Mouse (Mus musculus) embryonic fibroblast, embryonic 13.5 days (primary cell): Measurements from ENCODE around the gene Zc3h12d. TPM values are rescaled to one million over a fixed set of nuclear protein-coding genes. Genes with fewer than 3 reads are reported as not detected.
"Not testable (repeated sequence)": the region's sequence is repeated elsewhere in the genome, so short reads cannot be mapped to it uniquely, and the experiment has no call there.

Source experiments
- H3K27ac ChIP-seq: 2 replicates; pipeline ENCODE4 v1.5.1; 2012; ENCODE audit warnings: low read length, control low read depth, inconsistent platforms; ENCODE audit not compliant: insufficient read depth
- H3K4me1 ChIP-seq: 2 replicates; pipeline ENCODE4 v1.6.1; 2011; ENCODE audit warnings: low read length; ENCODE audit not compliant: control insufficient read depth, insufficient read depth
- H3K4me3 ChIP-seq: 2 replicates; pipeline ENCODE4 v1.5.1; 2011; ENCODE audit warnings: mild to moderate bottlenecking, control low read depth, low read length; ENCODE audit not compliant: insufficient read depth
- CTCF ChIP-seq: IDR thresholded peaks from 2 replicates; pipeline ENCODE4 v1.5.1; 2011; ENCODE audit warnings: mild to moderate bottlenecking, control low read depth, low read length, moderate library complexity, borderline replicate concordance; ENCODE audit not compliant: insufficient read depth
- POLR2A ChIP-seq: IDR thresholded peaks from 2 replicates; pipeline ENCODE4 v1.6.1; 2011; ENCODE audit warnings: low read depth, mild to moderate bottlenecking, control low read depth, low read length, moderate library complexity
- polyA plus RNA-seq: library from polyadenylated mRNA; stranded (reverse); fragments of >200 nt; gene quantifications from 2 replicates; pipeline ENCODE4 v1.2.4, GENCODE M21; 2011; ENCODE audit warnings: low read depth; ENCODE audit not compliant: missing spikeins, insufficient read length

The Zc3h12d gene
- polyA plus RNA-seq, 1 experiment, result not detected

DNA sequence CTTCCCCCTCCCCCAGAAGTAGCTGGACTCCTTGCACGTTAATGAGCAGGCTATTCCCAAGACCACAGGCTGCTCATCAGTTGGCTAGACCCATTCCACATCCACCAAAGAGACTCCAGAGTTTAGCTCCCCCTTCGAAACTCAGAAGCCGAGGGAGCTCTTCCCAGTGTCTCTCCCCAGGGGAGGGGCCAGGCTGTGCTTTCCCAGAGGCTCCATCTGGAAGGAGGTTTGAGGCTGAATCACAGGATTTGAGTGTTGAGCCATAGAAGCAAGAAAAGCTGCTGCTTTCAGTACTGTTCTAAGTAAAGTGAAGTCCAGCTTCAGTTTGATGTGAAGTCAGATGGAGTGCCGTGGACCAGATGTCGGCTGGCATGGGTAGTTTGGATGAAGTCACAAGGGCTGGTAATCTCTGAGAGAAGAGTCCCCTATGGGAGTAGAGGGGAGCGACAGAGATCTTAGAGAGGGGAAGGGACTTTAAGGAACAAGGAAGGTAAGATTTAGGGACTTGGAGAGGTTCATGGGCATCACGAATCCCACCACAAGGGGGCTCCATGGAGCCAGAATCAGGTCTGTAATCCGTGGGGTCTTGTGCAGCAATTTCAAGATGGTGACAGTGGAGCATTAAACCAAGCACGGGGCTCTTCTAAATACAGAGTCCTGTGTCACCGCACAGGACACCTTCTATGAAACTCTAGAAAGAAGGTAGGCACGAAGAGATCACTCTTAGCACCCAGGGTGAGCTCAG, 38.5 kb downstream of the Zc3h12d start:
- Histone ChIP-seq H3K4me1 (no peaks in the 10 kb centered on the region), H3K27ac (no peak overlapping the region), H3K4me3 (no peak overlapping the region)
- TF ChIP-seq POLR2A (no peak), CTCF (peak; percentile 16; the same call in 1 of the 2 replicates)

GRCm38 (mm10) chr10:7871381-7872020, 39.2 kb downstream of the Zc3h12d start:
- no peak for TF ChIP-seq POLR2A
- no peak for TF ChIP-seq CTCF
- no peak overlapping the region for H3K27ac ChIP-seq
- H3K4me1 ChIP-seq, result no peaks in the 10 kb centered on the region
- H3K4me3 ChIP-seq, result no peak overlapping the region

- no peak for TF ChIP-seq POLR2A
- no peak for TF ChIP-seq CTCF
- H3K4me1 ChIP-seq, result no peaks in the 10 kb centered on the region
Measured at GRCm38 (mm10) chr10:7874194-7874593, 41.9 kb downstream of the Zc3h12d start.

GRCm38 (mm10) chr10:7880283-7880682, 48.0 kb downstream of the Zc3h12d start:
- not testable (repeated sequence) for H3K27ac ChIP-seq, H3K4me3 ChIP-seq

More at GRCm38 (mm10) chr10:7874194-7874593, 41.9 kb downstream of the Zc3h12d start:
- no peak overlapping the region for H3K4me3 ChIP-seq
- no peak overlapping the region for H3K27ac ChIP-seq

GRCm38 (mm10) chr10:7881971-7882370, 49.7 kb downstream of the Zc3h12d start:
- H3K4me3 ChIP-seq, result no peak overlapping the region
- H3K27ac ChIP-seq, result no peak overlapping the region
- TF ChIP-seq POLR2A, result no peak
- TF ChIP-seq CTCF, result no peak
- H3K4me1 ChIP-seq, result no peaks in the 10 kb centered on the region

More at GRCm38 (mm10) chr10:7880283-7880682, 48.0 kb downstream of the Zc3h12d start:
- H3K4me1 ChIP-seq, result not testable (repeated sequence)

DNA sequence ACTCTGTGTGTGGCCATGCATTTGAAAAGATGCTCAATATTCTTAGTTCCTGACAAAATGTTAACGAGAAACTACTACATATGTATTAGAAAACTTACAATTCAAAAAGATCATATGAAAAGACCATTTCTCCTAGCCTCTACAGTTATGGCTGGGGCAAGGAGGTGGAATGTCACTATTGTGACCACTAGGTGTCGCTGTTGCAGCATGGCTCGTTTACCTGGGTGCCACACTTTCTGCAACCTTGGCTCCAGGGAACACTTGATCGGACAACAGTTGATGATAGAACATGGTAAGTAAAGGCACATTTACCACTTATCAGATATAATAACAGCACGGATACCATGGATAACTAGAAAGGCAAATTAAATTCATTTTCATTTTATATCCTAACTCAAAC, 51.3 kb downstream of the Zc3h12d start:
- TF ChIP-seq POLR2A, result no peak
- peak; percentile 99 for TF ChIP-seq CTCF
- Histone ChIP-seq H3K4me3 (no peak overlapping the region), H3K27ac (no peak overlapping the region), H3K4me1 (no peaks in the 10 kb centered on the region)

DNA sequence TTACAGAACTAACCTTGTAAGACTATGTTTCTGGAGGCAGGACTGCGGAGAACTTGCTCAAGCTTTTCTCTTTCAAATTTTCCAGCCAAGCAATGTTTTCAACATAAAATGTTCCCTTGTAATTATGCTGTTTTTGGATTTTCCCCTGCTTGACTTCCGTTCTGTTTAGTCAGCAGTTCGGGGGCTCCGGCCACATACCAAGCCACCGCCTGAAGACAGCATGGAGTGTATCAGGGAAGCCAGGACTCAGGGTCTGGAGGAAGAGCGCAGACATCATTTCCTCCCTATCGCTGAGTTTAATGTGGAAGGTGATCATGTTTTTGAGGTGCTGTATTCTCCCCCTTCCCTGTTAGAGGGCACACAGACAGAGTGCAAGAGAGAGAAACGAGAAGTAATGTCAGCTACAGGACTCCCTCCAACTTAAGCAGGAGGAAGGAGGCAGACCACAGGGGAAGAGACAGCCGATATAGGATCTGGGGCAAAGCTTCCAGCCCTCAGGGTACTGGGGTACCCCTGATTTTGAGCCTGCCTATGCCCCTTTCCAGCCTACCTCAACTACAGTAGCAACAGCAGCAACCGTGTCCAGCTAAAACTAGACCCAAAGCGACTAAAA, 56.1 kb downstream of the Zc3h12d start:
- TF ChIP-seq POLR2A (no peak), CTCF (no peak)
- Histone ChIP-seq H3K27ac (no peak overlapping the region), H3K4me3 (no peak overlapping the region), H3K4me1 (no peaks in the 10 kb centered on the region)

GRCm38 (mm10) chr10:7900719-7901627, 68.7 kb downstream of the Zc3h12d start:
- Histone ChIP-seq H3K4me1 (no peaks in the 10 kb centered on the region), H3K27ac (no peak overlapping the region), H3K4me3 (no peak overlapping the region)
- TF ChIP-seq POLR2A, result no peak
- TF ChIP-seq CTCF, result no peak

DNA sequence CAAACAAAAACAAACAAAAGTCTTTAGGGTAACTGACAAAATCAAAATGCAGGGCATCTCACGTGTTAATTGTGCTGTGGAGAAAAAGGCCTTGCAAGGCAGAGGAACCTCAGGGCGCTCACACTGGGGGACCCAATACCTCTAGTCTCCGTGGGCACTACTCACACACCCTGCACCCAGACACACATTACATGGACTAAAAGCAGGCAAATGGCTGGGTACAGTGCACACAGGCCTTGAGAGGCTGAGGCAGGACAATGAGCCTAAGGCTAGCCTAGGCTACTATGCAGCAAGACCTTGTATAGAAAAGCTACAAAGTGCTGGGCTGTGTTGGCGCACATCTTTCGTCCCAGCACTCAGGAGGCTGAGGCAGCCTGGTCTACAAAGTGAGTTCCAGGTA, 71.9 kb downstream of the Zc3h12d start:
- H3K27ac ChIP-seq, result no peak overlapping the region
- no peak for TF ChIP-seq CTCF
- TF ChIP-seq POLR2A, result no peak
- no peaks in the 10 kb centered on the region for H3K4me1 ChIP-seq
- no peak overlapping the region for H3K4me3 ChIP-seq

GRCm38 (mm10) chr10:7907151-7907550, 74.9 kb downstream of the Zc3h12d start:
- H3K4me3 ChIP-seq, result no peak overlapping the region
- H3K4me1 ChIP-seq, result no peaks in the 10 kb centered on the region
- TF ChIP-seq POLR2A, result no peak
- no peak for TF ChIP-seq CTCF
- no peak overlapping the region for H3K27ac ChIP-seq
